Mouse (Mus musculus): ENCODE results near the gene Brip1. TPM values are rescaled to one million over a fixed set of nuclear protein-coding genes. Genes with fewer than 3 reads are reported as not detected.
A peak's percentile ranks its signal among the peaks of the same experiment; 100 is the strongest.
"Not testable (repeated sequence)": the region's sequence is repeated elsewhere in the genome, so short reads cannot be mapped to it uniquely, and the experiment has no call there.

Gene Brip1
- polyA plus RNA-seq, 1 experiment = 0.08 TPM

GRCm38 (mm10) chr11:86201901-86202675 lies 1.1 kb upstream of the Brip1 start:
- H3K4me1 ChIP-seq (ENCODE audit: control insufficient read depth, insufficient read depth, low read length) = no peaks in the 10 kb centered on the region
- no peak for TF ChIP-seq POLR2A (IDR thresholded peaks at IDR 0.05; ENCODE audit: extremely low read depth, insufficient read depth, low read length)
- TF ChIP-seq CTCF (IDR thresholded peaks at IDR 0.05; ENCODE audit: extremely low read depth, insufficient read depth, low read length) = no peak
- peak overlapping the region; percentile 92 for H3K4me3 ChIP-seq (ENCODE audit: insufficient read depth, low read length)
- H3K27ac ChIP-seq (ENCODE audit: insufficient read depth, low read length) = no peak overlapping the region

GRCm38 (mm10) chr11:86200460-86201021 lies 452 bp downstream of the Brip1 start:
- Histone ChIP-seq H3K27ac (ENCODE audit: insufficient read depth, low read length) (no peak overlapping the region), H3K4me1 (ENCODE audit: control insufficient read depth, insufficient read depth, low read length) (no peaks in the 10 kb centered on the region), H3K4me3 (ENCODE audit: insufficient read depth, low read length) (peak overlapping the region; percentile 92)
- no peak for TF ChIP-seq POLR2A (IDR thresholded peaks at IDR 0.05; ENCODE audit: extremely low read depth, insufficient read depth, low read length)
- TF ChIP-seq CTCF (IDR thresholded peaks at IDR 0.05; ENCODE audit: extremely low read depth, insufficient read depth, low read length) = no peak

GRCm38 (mm10) chr11:86199733-86200132 lies 1.3 kb downstream of the Brip1 start:
- H3K4me1 ChIP-seq (ENCODE audit: control insufficient read depth, insufficient read depth, low read length) = no peaks in the 10 kb centered on the region
- no peak for TF ChIP-seq CTCF (IDR thresholded peaks at IDR 0.05; ENCODE audit: extremely low read depth, insufficient read depth, low read length)
- TF ChIP-seq POLR2A (IDR thresholded peaks at IDR 0.05; ENCODE audit: extremely low read depth, insufficient read depth, low read length) = no peak
- H3K27ac ChIP-seq (ENCODE audit: insufficient read depth, low read length) = no peak overlapping the region
- H3K4me3 ChIP-seq (ENCODE audit: insufficient read depth, low read length) = no peak overlapping the region

GRCm38 (mm10) chr11:86185224-86185623 lies 15.8 kb downstream of the Brip1 start:
- not testable (repeated sequence) for H3K4me1 ChIP-seq (ENCODE audit: control insufficient read depth, insufficient read depth, low read length); H3K4me3 ChIP-seq (ENCODE audit: insufficient read depth, low read length); H3K27ac ChIP-seq (ENCODE audit: insufficient read depth, low read length)

- Histone ChIP-seq H3K27ac (ENCODE audit: insufficient read depth, low read length) (no peak overlapping the region), H3K4me3 (ENCODE audit: insufficient read depth, low read length) (no peak overlapping the region), H3K4me1 (ENCODE audit: control insufficient read depth, insufficient read depth, low read length) (no peaks in the 10 kb centered on the region)
- TF ChIP-seq POLR2A (IDR thresholded peaks at IDR 0.05; ENCODE audit: extremely low read depth, insufficient read depth, low read length) (no peak), CTCF (IDR thresholded peaks at IDR 0.05; ENCODE audit: extremely low read depth, insufficient read depth, low read length) (no peak)
These were observed 25.2 kb downstream of the Brip1 start for GRCm38 (mm10) chr11:86175833-86176232.

- TF ChIP-seq CTCF (IDR thresholded peaks at IDR 0.05; ENCODE audit: extremely low read depth, insufficient read depth, low read length) = peak; percentile 58
- no peak for TF ChIP-seq POLR2A (IDR thresholded peaks at IDR 0.05; ENCODE audit: extremely low read depth, insufficient read depth, low read length)
- Histone ChIP-seq H3K27ac (ENCODE audit: insufficient read depth, low read length) (no peak overlapping the region), H3K4me1 (ENCODE audit: control insufficient read depth, insufficient read depth, low read length) (no peaks in the 10 kb centered on the region), H3K4me3 (ENCODE audit: insufficient read depth, low read length) (no peak overlapping the region)
These were observed 26.8 kb downstream of the Brip1 start for GRCm38 (mm10) chr11:86174173-86174572.

GRCm38 (mm10) chr11:86170743-86171142 lies 30.2 kb downstream of the Brip1 start:
- Histone ChIP-seq H3K4me1 (ENCODE audit: control insufficient read depth, insufficient read depth, low read length) (no peaks in the 10 kb centered on the region), H3K4me3 (ENCODE audit: insufficient read depth, low read length) (no peak overlapping the region), H3K27ac (ENCODE audit: insufficient read depth, low read length) (no peak overlapping the region)
- no peak for TF ChIP-seq POLR2A (IDR thresholded peaks at IDR 0.05; ENCODE audit: extremely low read depth, insufficient read depth, low read length)
- no peak for TF ChIP-seq CTCF (IDR thresholded peaks at IDR 0.05; ENCODE audit: extremely low read depth, insufficient read depth, low read length)

GRCm38 (mm10) chr11:86160251-86160650 lies 40.7 kb downstream of the Brip1 start:
- no peak overlapping the region for H3K4me3 ChIP-seq (ENCODE audit: insufficient read depth, low read length)
- H3K27ac ChIP-seq (ENCODE audit: insufficient read depth, low read length) = no peak overlapping the region
- no peaks in the 10 kb centered on the region for H3K4me1 ChIP-seq (ENCODE audit: control insufficient read depth, insufficient read depth, low read length)
- no peak for TF ChIP-seq POLR2A (IDR thresholded peaks at IDR 0.05; ENCODE audit: extremely low read depth, insufficient read depth, low read length)
- TF ChIP-seq CTCF (IDR thresholded peaks at IDR 0.05; ENCODE audit: extremely low read depth, insufficient read depth, low read length) = no peak

- TF ChIP-seq CTCF (IDR thresholded peaks at IDR 0.05; ENCODE audit: extremely low read depth, insufficient read depth, low read length) = no peak
- no peak for TF ChIP-seq POLR2A (IDR thresholded peaks at IDR 0.05; ENCODE audit: extremely low read depth, insufficient read depth, low read length)
- H3K27ac ChIP-seq (ENCODE audit: insufficient read depth, low read length) = no peak overlapping the region
- no peaks in the 10 kb centered on the region for H3K4me1 ChIP-seq (ENCODE audit: control insufficient read depth, insufficient read depth, low read length)
- no peak overlapping the region for H3K4me3 ChIP-seq (ENCODE audit: insufficient read depth, low read length)
These were observed 42.0 kb downstream of the Brip1 start for GRCm38 (mm10) chr11:86158950-86159349.

GRCm38 (mm10) chr11:86155638-86156037 lies 45.4 kb downstream of the Brip1 start:
- no peak overlapping the region for H3K4me3 ChIP-seq (ENCODE audit: insufficient read depth, low read length)
- H3K27ac ChIP-seq (ENCODE audit: insufficient read depth, low read length) = no peak overlapping the region
- TF ChIP-seq POLR2A (IDR thresholded peaks at IDR 0.05; ENCODE audit: extremely low read depth, insufficient read depth, low read length) = no peak
- TF ChIP-seq CTCF (IDR thresholded peaks at IDR 0.05; ENCODE audit: extremely low read depth, insufficient read depth, low read length) = no peak
- no peaks in the 10 kb centered on the region for H3K4me1 ChIP-seq (ENCODE audit: control insufficient read depth, insufficient read depth, low read length)
